Mouse (Mus musculus) midbrain, embryonic 12.5 days (tissue): ENCODE measurements at regions not wholly inside any gene's neighbourhood (a gene's known extent, or its start where the extent isn't known, plus 50 kb on each side); places are given as distances from the start of the nearest gene placed in this dataset.

Experiments used
- ATAC-seq: fragments of 200-750 bp; cut with Nextera tagmentation; 2 replicates; pipeline ENCODE4 v1.8.0; 2017; ENCODE audit warnings: low read depth, moderate TSS enrichment, moderate library complexity; ENCODE audit not compliant: low FRiP score
- H3K27ac ChIP-seq: fragments of 300-500 bp; sonication (generic); replicated peaks from 2 replicates; pipeline ENCODE4 v1.5.1; 2016; ENCODE audit warnings: mild to moderate bottlenecking
- H3K27me3 ChIP-seq: fragments of 300-500 bp; sonication (generic); 2 replicates; pipeline ENCODE4 v1.6.1; 2016; ENCODE audit warnings: mild to moderate bottlenecking
- H3K36me3 ChIP-seq: fragments of 300-500 bp; sonication (generic); 2 replicates; pipeline ENCODE4 v1.6.1; 2016
- H3K4me1 ChIP-seq: fragments of 300-500 bp; sonication (generic); 2 replicates; pipeline ENCODE4 v1.6.1; 2016
- H3K4me2 ChIP-seq: fragments of 300-500 bp; sonication (generic); replicated peaks from 2 replicates; pipeline ENCODE4 v1.6.1; 2016; ENCODE audit warnings: mild to moderate bottlenecking, moderate library complexity
- H3K4me3 ChIP-seq: fragments of 300-500 bp; sonication (generic); 2 replicates; pipeline ENCODE4 v1.5.1; 2016; ENCODE audit warnings: mild to moderate bottlenecking
- H3K9ac ChIP-seq: fragments of 300-500 bp; sonication (generic); replicated peaks from 2 replicates; pipeline ENCODE4 v1.6.1; 2016; ENCODE audit warnings: mild to moderate bottlenecking, moderate library complexity
- H3K9me3 ChIP-seq: fragments of 300-500 bp; sonication (generic); 2 replicates; pipeline ENCODE4 v1.6.1; 2016; ENCODE audit warnings: mild to moderate bottlenecking
- WGBS: fragments of 180-500 bp; shearing (Covaris S2); methylation state at CpG from one replicate; pipeline ENCODE4 v1.1.7; 2016; 5-methylcytosine and 5-hydroxymethylcytosine counted together

DNA sequence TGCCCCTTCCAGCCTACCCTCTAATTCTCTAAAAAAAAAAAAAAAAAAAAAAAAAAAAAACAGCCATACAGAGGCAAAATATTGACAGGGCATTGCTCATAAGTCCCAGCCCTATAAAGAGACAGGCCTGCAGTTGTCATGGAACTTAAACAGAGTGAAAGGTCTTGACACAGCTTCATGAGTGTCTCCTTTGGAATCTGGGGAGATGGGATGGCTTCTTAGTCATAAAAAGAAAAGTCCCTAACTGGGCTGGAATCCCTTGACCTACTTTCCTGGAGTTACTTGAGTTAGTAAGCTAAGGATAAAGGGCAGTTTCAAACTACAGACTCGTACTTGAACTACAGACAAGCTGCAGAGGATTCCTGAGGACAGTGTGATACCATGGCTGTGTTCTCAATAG is 297.7 kb upstream of the Nr3c2 start:
- Histone ChIP-seq H3K4me2 (no peak overlapping the region), H3K9ac (no peak overlapping the region), H3K9me3 (no peaks in the 10 kb centered on the region), H3K27ac (no peak overlapping the region), H3K4me3 (no peak overlapping the region), H3K36me3 (no peaks in the 10 kb centered on the region), H3K4me1 (no peaks in the 10 kb centered on the region), H3K27me3 (no peaks in the 10 kb centered on the region)
- ATAC-seq: no peak
- WGBS: 79% methylated on average over 1 of the region's 1 CpGs

DNA sequence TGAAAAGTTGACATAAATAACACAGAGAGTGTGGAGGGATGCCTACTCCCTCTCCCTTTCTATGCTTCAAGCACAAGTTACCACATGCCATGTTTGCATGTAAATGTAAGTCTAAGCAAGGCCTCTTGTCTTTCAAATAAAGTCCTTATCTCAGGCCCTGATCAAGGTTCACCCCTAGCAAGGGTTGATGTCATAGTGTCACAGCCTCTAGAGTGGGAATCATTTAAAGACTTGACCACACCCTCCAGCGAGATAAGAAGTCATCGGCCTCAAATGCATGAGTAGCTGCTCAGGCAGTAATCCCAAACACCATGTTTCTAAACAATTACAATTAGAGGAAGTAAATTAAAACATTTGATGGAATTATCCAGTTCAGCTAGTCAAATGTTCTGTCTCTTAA is 280.5 kb upstream of the Nr3c2 start:
- Histone ChIP-seq H3K4me1 (no peaks in the 10 kb centered on the region), H3K27ac (no peak overlapping the region), H3K4me3 (no peak overlapping the region), H3K36me3 (no peaks in the 10 kb centered on the region), H3K27me3 (no peaks in the 10 kb centered on the region), H3K9ac (no peak overlapping the region), H3K9me3 (no peaks in the 10 kb centered on the region), H3K4me2 (no peak overlapping the region)
- no peak for ATAC-seq
- WGBS: 75% methylated on average over 2 of the region's 2 CpGs

DNA sequence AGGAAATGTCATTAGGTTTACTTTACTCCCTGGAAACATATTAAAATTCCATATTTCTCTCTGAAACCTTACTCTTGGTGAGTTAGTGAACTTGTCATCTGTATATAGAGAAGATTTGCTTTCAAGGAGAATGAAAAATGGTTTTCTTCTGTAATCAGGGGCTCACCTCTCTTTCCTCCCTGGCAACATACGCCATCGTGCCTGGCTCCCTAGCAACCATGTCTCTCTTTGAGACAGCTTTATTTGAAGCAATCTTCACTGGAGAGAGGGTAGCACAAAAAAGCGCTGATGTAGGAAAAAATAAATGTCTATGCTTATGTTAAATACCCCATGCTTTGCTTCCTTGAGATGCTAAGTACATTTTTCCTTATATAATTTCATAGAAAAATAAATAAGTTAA is 278.4 kb upstream of the Nr3c2 start:
- no peak for ATAC-seq
- no peaks in the 10 kb centered on the region for H3K4me1 ChIP-seq

DNA sequence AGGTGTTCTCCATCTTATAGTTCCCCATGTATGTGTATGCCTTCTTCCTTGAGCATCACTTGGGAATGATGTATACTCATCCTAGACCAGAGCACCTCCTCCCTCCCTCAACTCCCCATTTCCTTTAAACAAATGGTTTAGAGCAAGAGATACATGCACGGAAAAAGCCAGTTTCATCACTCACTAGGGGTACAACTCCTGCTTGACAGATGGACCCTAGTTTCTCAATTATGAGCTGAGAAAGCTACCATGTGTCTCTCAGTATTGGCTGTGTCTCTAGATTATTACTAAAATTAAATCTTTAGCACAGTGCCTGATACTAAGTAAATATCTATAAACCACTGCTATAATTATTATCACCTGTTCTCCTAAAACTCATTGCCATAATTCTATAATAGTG is 266.2 kb upstream of the Nr3c2 start:
- Histone ChIP-seq H3K36me3 (no peaks in the 10 kb centered on the region), H3K4me2 (no peak overlapping the region), H3K27me3 (no peaks in the 10 kb centered on the region), H3K27ac (no peak overlapping the region), H3K9me3 (no peaks in the 10 kb centered on the region), H3K4me3 (no peak overlapping the region), H3K4me1 (no peaks in the 10 kb centered on the region), H3K9ac (no peak overlapping the region)
- ATAC-seq: no peak
- WGBS: 87% methylated on average over 1 of the region's 1 CpGs

More for the DNA sequence above, 278.4 kb upstream of the Nr3c2 start:
- Histone ChIP-seq H3K27ac (no peak overlapping the region), H3K36me3 (no peaks in the 10 kb centered on the region), H3K9me3 (no peaks in the 10 kb centered on the region), H3K27me3 (no peaks in the 10 kb centered on the region), H3K9ac (no peak overlapping the region), H3K4me2 (no peak overlapping the region), H3K4me3 (no peak overlapping the region)
- 74% methylated on average over 3 of the region's 3 CpGs for WGBS
